Mouse (Mus musculus) G1E (cell line): Measurements from ENCODE around the gene Otog. TPM values are rescaled to one million over a fixed set of nuclear protein-coding genes. Genes with fewer than 3 reads are reported as not detected.

ENCODE experiments used
- ATAC-seq: 2 replicates; pipeline ENCODE4 v1.8.0; 2016; ENCODE audit warnings: mild to moderate bottlenecking; ENCODE audit not compliant: insufficient number of reproducible peaks, poor library complexity, low FRiP score, severe bottlenecking; ENCODE audit errors: extremely low read depth
- DNase-seq: peaks from one replicate; pipeline ENCODE4 v3.0.0; 2012; ENCODE audit warnings: low spot score
- H3K27me3 ChIP-seq: 2 replicates; pipeline ENCODE4 v1.6.1; 2012; ENCODE audit warnings: mild to moderate bottlenecking, low read length, inconsistent platforms; ENCODE audit not compliant: insufficient read depth
- H3K36me3 ChIP-seq: replicated peaks from 2 replicates; pipeline ENCODE3; 2012; ENCODE audit warnings: mild to moderate bottlenecking, inconsistent platforms
- H3K4me1 ChIP-seq: 2 replicates; pipeline ENCODE4 v1.6.1; 2012; ENCODE audit warnings: low read depth, low read length, inconsistent platforms, mixed read lengths; ENCODE audit not compliant: insufficient read depth
- H3K4me3 ChIP-seq: 2 replicates; pipeline ENCODE4 v1.5.1; 2012; ENCODE audit warnings: low read depth, mild to moderate bottlenecking, inconsistent platforms, low read length, moderate library complexity, mixed read lengths
- H3K9me3 ChIP-seq: replicated peaks from 2 replicates; pipeline ENCODE4 v1.6.1; 2012; ENCODE audit warnings: inconsistent platforms
- CTCF ChIP-seq: IDR thresholded peaks from 2 replicates; pipeline ENCODE4 v1.5.1; 2012; ENCODE audit warnings: low read depth, low read length, inconsistent platforms, mixed read lengths
- GATA1 ChIP-seq: IDR thresholded peaks from 2 replicates; pipeline ENCODE4 v1.6.1; 2012; ENCODE audit warnings: borderline replicate concordance, low read length, inconsistent platforms, mixed read lengths
- GATA2 ChIP-seq: IDR thresholded peaks from 2 replicates; pipeline ENCODE4 v1.6.1; 2012; ENCODE audit warnings: low read depth, low read length, inconsistent platforms, borderline replicate concordance
- POLR2AphosphoS5 ChIP-seq: IDR thresholded peaks from 2 replicates; pipeline ENCODE4 v1.6.1; 2012; ENCODE audit warnings: low read depth, low read length, inconsistent platforms; ENCODE audit not compliant: insufficient replicate concordance
- TAL1 ChIP-seq: conservative IDR thresholded peaks from 2 replicates; pipeline ENCODE4 v1.6.1; 2012; ENCODE audit warnings: low read depth, low read length, inconsistent platforms, mixed read lengths
- polyA plus RNA-seq: library from polyadenylated mRNA; stranded (reverse); fragments of >175 nt; gene quantifications from 2 replicates; pipeline ENCODE4 v1.2.3, GENCODE M21; 2012
- total RNA-seq, 2 experiments: library from RNA; stranded (forward) in 1 of 2; stranded (reverse) in 1 of 2; fragments of 200-1000 nt in 1 of 2; fragments of >200 nt in 1 of 2; fragmentation: Nextera tagmentation in 1 of 2; gene quantifications; 2 replicates each; pipeline ENCODE4 v1.2.3; 2014 to 2017

The Otog gene
- total and polyA plus RNA-seq, 3 experiments: 0.05 TPM; not detected in 2

DNA sequence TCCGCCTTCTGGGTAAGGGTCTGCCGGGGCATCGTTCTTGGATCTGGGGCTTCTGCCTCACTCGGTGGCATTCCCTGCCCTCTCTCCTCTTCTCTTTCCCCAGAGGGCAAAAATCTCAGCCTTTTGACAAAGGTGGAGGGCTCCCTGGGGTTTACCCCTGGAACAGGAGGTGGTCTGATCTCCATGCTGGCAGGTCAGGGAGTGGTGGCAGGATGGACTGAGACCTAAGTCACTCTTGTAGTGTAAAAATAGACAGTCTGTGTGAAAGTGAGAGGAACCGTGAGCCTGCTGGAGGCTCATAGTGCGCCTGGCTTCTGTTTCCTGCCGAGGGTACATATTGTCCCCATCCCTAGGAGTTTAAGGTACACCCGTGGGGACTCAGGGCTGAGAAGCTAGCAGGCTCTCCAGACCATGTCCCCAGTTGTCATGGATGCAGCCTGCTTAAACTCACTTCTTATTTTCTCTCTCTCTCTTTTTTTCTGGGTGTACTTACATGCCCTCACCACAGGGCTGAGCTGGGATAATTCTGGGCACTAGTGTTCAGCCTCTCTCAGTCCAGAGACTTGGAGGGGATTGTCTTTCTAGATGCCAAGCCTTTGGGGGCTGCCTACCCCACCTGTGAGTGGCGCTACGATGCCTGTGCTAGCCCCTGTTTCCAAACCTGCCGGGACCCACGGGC is 44.5 kb downstream of the Otog start:
- Histone ChIP-seq H3K4me3 (no peak overlapping the region), H3K27me3 (peaks cover 11% of the 10 kb centered on the region), H3K9me3 (no peaks in the 10 kb centered on the region), H3K36me3 (no peaks in the 10 kb centered on the region), H3K4me1 (no peaks in the 10 kb centered on the region)
- ATAC-seq (no peak), DNase-seq (no peak)
- TF ChIP-seq GATA1 (no peak), CTCF (no peak)

DNA sequence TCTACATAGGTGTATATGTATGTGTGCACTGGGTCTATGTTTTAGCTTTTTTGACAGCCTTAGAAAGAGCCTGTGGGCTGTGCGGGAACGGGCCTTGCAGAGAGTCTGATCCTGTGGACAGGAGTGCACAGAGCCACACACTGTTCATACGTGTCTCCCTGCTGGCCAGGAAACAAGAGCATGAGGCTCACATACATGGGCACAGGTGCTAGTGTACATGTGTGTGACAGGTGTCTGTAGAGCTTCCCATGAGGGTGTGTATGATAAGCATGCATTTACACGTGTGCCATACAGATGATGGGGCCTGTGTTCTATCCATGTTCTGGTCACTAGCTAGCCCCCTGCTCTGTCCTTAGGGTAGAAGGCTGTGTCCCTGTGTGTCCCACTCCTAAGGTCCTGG is 45.6 kb downstream of the Otog start:
- Histone ChIP-seq H3K4me1 (no peaks in the 10 kb centered on the region), H3K9me3 (no peaks in the 10 kb centered on the region), H3K27me3 (peaks cover 11% of the 10 kb centered on the region), H3K4me3 (no peak overlapping the region), H3K36me3 (no peaks in the 10 kb centered on the region)
- ATAC-seq: no peak
- TF ChIP-seq GATA2: no peak
- TF ChIP-seq CTCF: no peak
- no peak for TF ChIP-seq GATA1
- no peak for TF ChIP-seq POLR2AphosphoS5
- TF ChIP-seq TAL1: no peak
- no peak for DNase-seq

DNA sequence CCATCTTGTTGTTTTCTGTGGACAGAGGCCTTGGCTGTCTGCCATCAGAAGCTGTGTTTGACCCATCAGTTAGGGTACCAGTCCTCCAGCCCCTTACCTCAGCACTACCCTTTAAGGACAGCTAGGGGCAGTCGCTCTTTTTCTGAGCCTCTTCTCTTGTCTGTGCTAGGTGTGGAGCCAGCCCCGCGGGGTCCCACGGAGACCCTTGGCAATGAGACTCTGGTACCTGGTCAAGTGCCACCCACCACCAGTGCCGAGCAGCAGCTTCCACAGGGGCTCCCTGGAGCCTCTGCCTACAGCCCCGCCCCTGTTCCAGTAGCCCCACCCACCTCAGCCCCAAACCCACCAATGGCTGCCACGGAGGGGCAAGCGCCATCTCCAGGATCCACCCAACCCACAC is 46.3 kb downstream of the Otog start:
- peaks cover 11% of the 10 kb centered on the region for H3K27me3 ChIP-seq
- no peak for DNase-seq

DNA sequence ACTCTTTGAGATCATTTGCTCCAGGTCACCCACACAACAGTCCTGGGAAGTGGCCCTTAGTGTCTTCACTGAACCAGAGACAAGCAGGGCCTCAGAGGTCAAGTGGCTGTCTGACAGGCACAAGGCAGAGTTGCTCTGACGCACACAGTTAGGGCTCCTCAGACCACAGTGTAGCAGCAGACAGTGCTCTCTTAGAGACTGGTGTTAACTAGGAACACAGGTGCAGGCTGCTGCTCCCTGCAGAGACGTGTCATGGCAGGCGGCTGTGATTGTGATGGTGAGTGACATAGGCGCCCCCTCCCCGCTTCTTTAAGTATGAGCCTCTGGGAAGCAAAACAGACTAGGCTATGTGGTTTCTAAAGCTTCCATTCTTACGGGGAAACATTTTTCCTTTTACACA is 55.5 kb downstream of the Otog start:
- Histone ChIP-seq H3K4me3 (no peak overlapping the region), H3K27me3 (peaks cover 25% of the 10 kb centered on the region), H3K4me1 (no peaks in the 10 kb centered on the region), H3K36me3 (no peaks in the 10 kb centered on the region), H3K9me3 (no peaks in the 10 kb centered on the region)
- DNase-seq (no peak), ATAC-seq (no peak)
- no peak for TF ChIP-seq TAL1
- no peak for TF ChIP-seq GATA1
- no peak for TF ChIP-seq POLR2AphosphoS5
- TF ChIP-seq CTCF: no peak
- TF ChIP-seq GATA2: no peak

More for the DNA sequence above, 46.3 kb downstream of the Otog start:
- Histone ChIP-seq H3K4me1 (no peaks in the 10 kb centered on the region), H3K9me3 (no peaks in the 10 kb centered on the region), H3K36me3 (no peaks in the 10 kb centered on the region), H3K4me3 (no peak overlapping the region)
- TF ChIP-seq POLR2AphosphoS5 (no peak), GATA2 (no peak), CTCF (no peak), GATA1 (no peak), TAL1 (no peak)
- no peak for ATAC-seq

DNA sequence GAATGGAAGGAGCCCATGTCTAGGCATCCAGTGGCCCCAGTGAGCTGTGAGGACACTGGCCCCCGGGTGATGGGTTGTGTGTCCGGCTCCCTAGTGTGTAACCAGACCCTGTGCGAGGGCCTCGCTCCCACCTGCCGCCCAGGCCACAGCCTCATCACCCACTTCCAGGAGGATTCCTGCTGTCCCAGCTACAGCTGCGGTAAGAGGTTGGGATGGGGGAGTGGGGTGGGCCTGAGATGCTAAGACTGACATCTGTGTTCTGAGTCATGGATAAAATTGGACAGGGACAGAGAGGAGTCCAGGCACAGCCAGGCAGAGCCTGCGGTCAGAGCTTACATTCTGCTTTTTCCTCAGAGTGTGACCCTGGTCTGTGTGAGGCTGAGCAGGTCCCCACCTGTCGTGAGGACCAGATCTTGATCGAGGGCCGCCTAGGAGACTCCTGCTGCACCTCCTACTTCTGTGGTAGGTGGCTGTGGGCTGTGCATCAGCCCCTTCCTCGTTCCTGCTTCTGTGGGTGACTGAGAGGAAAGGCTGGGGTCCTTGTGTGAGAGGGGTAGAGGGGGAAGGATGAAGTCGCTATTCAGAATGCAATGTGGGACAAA is 60.3 kb downstream of the Otog start:
- DNase-seq (no peak), ATAC-seq (no peak)
- Histone ChIP-seq H3K9me3 (no peaks in the 10 kb centered on the region), H3K4me1 (no peaks in the 10 kb centered on the region), H3K36me3 (no peaks in the 10 kb centered on the region), H3K4me3 (no peak overlapping the region), H3K27me3 (peaks cover 31% of the 10 kb centered on the region)
- no peak for TF ChIP-seq POLR2AphosphoS5
- TF ChIP-seq GATA1: no peak
- no peak for TF ChIP-seq CTCF
- no peak for TF ChIP-seq GATA2
- TF ChIP-seq TAL1: no peak

DNA sequence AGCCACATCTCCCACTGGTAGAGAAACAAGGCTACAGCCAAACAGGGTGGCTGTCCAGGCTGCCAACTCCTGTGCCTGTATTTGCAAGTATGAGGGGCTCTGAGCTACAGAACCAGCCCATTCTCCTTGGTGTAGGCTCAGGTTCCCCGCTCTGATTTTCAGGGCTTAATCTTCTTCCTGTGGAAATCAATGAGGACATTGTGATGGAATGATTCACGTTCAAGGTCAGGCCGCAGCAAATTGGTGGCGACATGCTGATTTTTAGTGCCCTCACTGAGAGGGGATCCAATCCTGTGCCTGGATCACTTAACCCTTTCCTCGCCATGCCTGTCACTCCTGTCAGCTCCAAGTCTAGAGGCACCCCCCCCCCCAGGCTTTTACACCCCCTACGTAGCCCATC is 72.7 kb downstream of the Otog start:
- Histone ChIP-seq H3K4me3 (no peak overlapping the region), H3K9me3 (no peaks in the 10 kb centered on the region), H3K36me3 (no peaks in the 10 kb centered on the region), H3K27me3 (peaks cover 10% of the 10 kb centered on the region; the same call in 1 of the 2 replicates), H3K4me1 (no peaks in the 10 kb centered on the region)
- ATAC-seq (no peak), DNase-seq (no peak)
- TF ChIP-seq CTCF (no peak), POLR2AphosphoS5 (no peak), GATA1 (no peak)
